ENCODE assay signal across 8 mouse cellular contexts in genomic region chr6:115853091-115853813, GRCm38 (mm10). TPM values are rescaled to one million over a fixed set of nuclear protein-coding genes. Genes with fewer than 3 reads are reported as not detected.
DNase-seq lines count a peak whose midpoint lies in the region; ATAC-seq and TF ChIP-seq lines count a peak whose summit lies in the region.

Gene Mbd4, minus strand, starts transcription at chr6:115853371.
Gene Ift122, plus strand, starts transcription at chr6:115853470.

- H3K9ac ChIP-seq in embryonic facial prominence, embryonic 13.5 days: peak within 1 kb of the TSS; percentile 79
- H3K9ac ChIP-seq in limb, embryonic 12.5 days (replicated peaks): peak within 1 kb of the TSS; percentile 71
- H3K9ac ChIP-seq in midbrain, embryonic 15.5 days: peak within 1 kb of the TSS; percentile 50

- peak within 1 kb of the TSS; percentile 80 for H3K4me2 ChIP-seq in embryonic facial prominence, embryonic 13.5 days
- peak within 1 kb of the TSS; percentile 62 for H3K4me2 ChIP-seq in limb, embryonic 12.5 days
- peak within 1 kb of the TSS; percentile 79 for H3K4me2 ChIP-seq in midbrain, embryonic 15.5 days

- peak; percentile 69 for TF ChIP-seq CTCF in kidney, adult 2 months (conservative IDR thresholded peaks at IDR 0.05; ENCODE audit: insufficient read depth, insufficient read length, low read depth, low read length)
- TF ChIP-seq CTCF in spleen, adult 2 months (IDR thresholded peaks at IDR 0.05; ENCODE audit: extremely low read depth, insufficient read depth, insufficient read length, insufficient replicate concordance): no peak

- peak within 1 kb of the TSS; percentile 64 for H3K4me3 ChIP-seq in embryonic facial prominence, embryonic 13.5 days
- H3K4me3 ChIP-seq in kidney, adult 2 months (ENCODE audit: insufficient read depth, low read depth, low read length): peak within 1 kb of the TSS; percentile 74
- H3K4me3 ChIP-seq in limb, embryonic 12.5 days (replicated peaks): peak within 1 kb of the TSS; percentile 55
- peak within 1 kb of the TSS; percentile 67 for H3K4me3 ChIP-seq in midbrain, embryonic 15.5 days
- peak within 1 kb of the TSS; percentile 72 for H3K4me3 ChIP-seq in spleen, adult 2 months (ENCODE audit: extremely low read depth, insufficient read depth, insufficient read length)

- H3K36me3 ChIP-seq in embryonic facial prominence, embryonic 13.5 days: peaks cover 18% of the 10 kb centered on the region
- H3K36me3 ChIP-seq in kidney, adult 2 months (ENCODE audit: control insufficient read depth, insufficient read depth, low read length): no peaks in the 10 kb centered on the region
- peaks cover 24% of the 10 kb centered on the region for H3K36me3 ChIP-seq in limb, embryonic 12.5 days
- H3K36me3 ChIP-seq in midbrain, embryonic 15.5 days (replicated peaks): 0 out of 2 replicates have a peak, but pooled peaks cover 5% of the 10 kb centered on the region
- peaks cover 2% of the 10 kb centered on the region; the same call in 1 of the 2 replicates for H3K36me3 ChIP-seq in spleen, adult 2 months (ENCODE audit: control insufficient read depth, insufficient read depth, low read length)

- peak within 1 kb of the TSS; percentile 91 for H3K27ac ChIP-seq in embryonic facial prominence, embryonic 13.5 days
- peak within 1 kb of the TSS; percentile 57 for H3K27ac ChIP-seq in kidney, adult 2 months (ENCODE audit: insufficient read depth, low read depth, low read length)
- H3K27ac ChIP-seq in limb, embryonic 12.5 days: peak within 1 kb of the TSS; percentile 92
- peak within 1 kb of the TSS; percentile 80 for H3K27ac ChIP-seq in midbrain, embryonic 15.5 days
- H3K27ac ChIP-seq in spleen, adult 2 months (ENCODE audit: insufficient read depth, low read length): peak within 1 kb of the TSS; percentile 79

- DNase-seq in 3134 (ENCODE audit: extremely low read depth, insufficient read length, low spot score): peak; percentile 100
- peak; percentile 99 for DNase-seq in adrenal gland, postnatal 36 days
- DNase-seq in heart, adult 18-20 months: peak; percentile 97 to 99
- peak; percentile 100 for DNase-seq in kidney, adult 2 months
- DNase-seq in spleen, adult 2 months (ENCODE audit: low read depth in 1 of 2, low spot score in 2 of 2): peak; percentile 98 to 99

- peak; percentile 96 for ATAC-seq in embryonic facial prominence, embryonic 13.5 days (ENCODE audit: insufficient number of reproducible peaks, insufficient read depth, low FRiP score, low TSS enrichment, low read depth)
- peak; percentile 97 for ATAC-seq in limb, embryonic 12.5 days (ENCODE audit: insufficient number of reproducible peaks, insufficient read depth, low FRiP score, low TSS enrichment, low read depth)
- peak; percentile 99 for ATAC-seq in midbrain, embryonic 15.5 days (replicated peaks)

- no peaks in the 10 kb centered on the region for H3K9me3 ChIP-seq in embryonic facial prominence, embryonic 13.5 days
- no peaks in the 10 kb centered on the region for H3K9me3 ChIP-seq in limb, embryonic 12.5 days
- no peaks in the 10 kb centered on the region for H3K9me3 ChIP-seq in midbrain, embryonic 15.5 days

- H3K27me3 ChIP-seq in embryonic facial prominence, embryonic 13.5 days: no peaks in the 10 kb centered on the region
- no peaks in the 10 kb centered on the region for H3K27me3 ChIP-seq in kidney, adult 2 months (replicated peaks; ENCODE audit: control insufficient read depth, insufficient read depth, low read length)
- H3K27me3 ChIP-seq in limb, embryonic 12.5 days: no peaks in the 10 kb centered on the region
- H3K27me3 ChIP-seq in midbrain, embryonic 15.5 days (replicated peaks): no peaks in the 10 kb centered on the region
- no peaks in the 10 kb centered on the region for H3K27me3 ChIP-seq in spleen, adult 2 months (ENCODE audit: control insufficient read depth, insufficient read depth, low read length)

- peaks cover 25% of the 10 kb centered on the region for H3K4me1 ChIP-seq in embryonic facial prominence, embryonic 13.5 days
- peaks cover 27% of the 10 kb centered on the region for H3K4me1 ChIP-seq in kidney, adult 2 months (ENCODE audit: control insufficient read depth, insufficient read depth, low read length)
- H3K4me1 ChIP-seq in limb, embryonic 12.5 days (replicated peaks): peaks cover 35% of the 10 kb centered on the region
- peaks cover 26% of the 10 kb centered on the region for H3K4me1 ChIP-seq in midbrain, embryonic 15.5 days
- peaks cover 3% of the 10 kb centered on the region; the same call in 1 of the 2 replicates for H3K4me1 ChIP-seq in spleen, adult 2 months (ENCODE audit: control insufficient read depth, insufficient read depth, insufficient read length)

- under 1% methylated on average over 51 of the region's 51 CpGs for WGBS in embryonic facial prominence, embryonic 13.5 days
- under 1% methylated on average over 51 of the region's 51 CpGs for WGBS in kidney, adult 2 months
- under 1% methylated on average over 51 of the region's 51 CpGs for WGBS in limb, embryonic 12.5 days
- 0% methylated on average over 51 of the region's 51 CpGs for WGBS in midbrain, embryonic 15.5 days
- under 1% methylated on average over 51 of the region's 51 CpGs for WGBS in spleen, adult 2 months

- no peak for TF ChIP-seq POLR2A in kidney, adult 2 months (IDR thresholded peaks at IDR 0.05; ENCODE audit: low read depth, low read length)
- TF ChIP-seq POLR2A in spleen, adult 2 months (IDR thresholded peaks at IDR 0.05; ENCODE audit: low read depth, low read length): 0 out of 2 replicates have a peak, but pooled peaks have one; percentile 7

RNA-seq across cellular contexts. Expression of gene Mbd4, which starts in this region (rescaled TPM):
- total RNA-seq in adrenal gland, postnatal 36 days (2021): 1 to 10 TPM; 2.4 to 2.6 TPM
- polyA plus RNA-seq in embryonic facial prominence, embryonic 13.5 days (2015; fragmentation: Nextera tagmentation; extraction: Ambion mirVana): 26.0 and 27.9 TPM in 2 replicates
- 1 to 10 TPM in 1 of 2 experiments, under 1 TPM in 1; 0.79 to 1.1 TPM for total RNA-seq in heart, adult 18-20 months (2021)
- 1.6 and 1.9 TPM in 2 replicates for polyA plus RNA-seq in kidney, adult 2 months (2012; rRNA removed)
- 32.3 and 33.7 TPM in 2 replicates for polyA plus RNA-seq in limb, embryonic 12.5 days (2016; fragmentation: Nextera tagmentation; extraction: Ambion mirVana)
- 9.4 and 11.7 TPM in 2 replicates for polyA plus RNA-seq in midbrain, embryonic 15.5 days (2015; fragmentation: Nextera tagmentation; extraction: Ambion mirVana)
- polyA plus RNA-seq in spleen, adult 2 months (2012; rRNA removed): 3.2 and 3.5 TPM in 2 replicates

RNA-seq across cellular contexts. Expression of gene Ift122, which starts in this region (rescaled TPM):
- total RNA-seq in adrenal gland, postnatal 36 days (2021): 10 to 100 TPM; 16.3 to 16.7 TPM
- 26.2 and 29.0 TPM in 2 replicates for polyA plus RNA-seq in embryonic facial prominence, embryonic 13.5 days (2015; fragmentation: Nextera tagmentation; extraction: Ambion mirVana)
- 1 to 10 TPM; 6.5 to 7.4 TPM for total RNA-seq in heart, adult 18-20 months (2021)
- 29.2 and 33.1 TPM in 2 replicates for polyA plus RNA-seq in kidney, adult 2 months (2012; rRNA removed)
- 32.1 and 34.9 TPM in 2 replicates for polyA plus RNA-seq in limb, embryonic 12.5 days (2016; fragmentation: Nextera tagmentation; extraction: Ambion mirVana)
- polyA plus RNA-seq in midbrain, embryonic 15.5 days (2015; fragmentation: Nextera tagmentation; extraction: Ambion mirVana): 33.1 and 34.4 TPM in 2 replicates
- polyA plus RNA-seq in spleen, adult 2 months (2012; rRNA removed): 4.5 and 4.6 TPM in 2 replicates

Comparison
In these comparisons a context has a peak if more than half of its experiments do, and no peak if none do; other contexts are left out.
1. Peak in every context shown above with its lines: DNase-seq, ATAC-seq, H3K4me3 ChIP-seq and H3K27ac ChIP-seq.